Mouse (Mus musculus): ENCODE measurements at regions not wholly inside any gene's neighbourhood (a gene's known extent, or its start where the extent isn't known, plus 50 kb on each side); places are given as distances from the start of the nearest gene placed in this dataset.

- 91% methylated on average over 3 of the region's 3 CpGs for WGBS
- H3K27ac ChIP-seq (replicated peaks): no peak overlapping the region
- no peak for DNase-seq (ENCODE audit: low spot score)
- H3K4me1 ChIP-seq: no peaks in the 10 kb centered on the region
- no peak overlapping the region for H3K4me3 ChIP-seq
- no peaks in the 10 kb centered on the region for H3K9me3 ChIP-seq
- H3K36me3 ChIP-seq (replicated peaks): no peaks in the 10 kb centered on the region
- H3K27me3 ChIP-seq (replicated peaks; ENCODE audit: low read depth, poor library complexity, severe bottlenecking): no peaks in the 10 kb centered on the region
Measured at GRCm38 (mm10) chr6:50713297-50713696, 59.1 kb upstream of the Npvf start.

GRCm38 (mm10) chr6:50718631-50719030, 64.4 kb upstream of the Npvf start:
- Histone ChIP-seq H3K4me1 (0 out of 2 replicates have a peak, but pooled peaks cover 10% of the 10 kb centered on the region), H3K4me3 (no peak overlapping the region), H3K27ac (replicated peaks) (no peak overlapping the region), H3K27me3 (replicated peaks; ENCODE audit: low read depth, poor library complexity, severe bottlenecking) (no peaks in the 10 kb centered on the region), H3K9me3 (no peaks in the 10 kb centered on the region), H3K36me3 (replicated peaks) (no peaks in the 10 kb centered on the region)
- no peak for DNase-seq (ENCODE audit: low spot score)
- WGBS: 43% methylated on average over 4 of the region's 4 CpGs

- no peaks in the 10 kb centered on the region for H3K27me3 ChIP-seq (replicated peaks; ENCODE audit: low read depth, poor library complexity, severe bottlenecking)
- H3K27ac ChIP-seq (replicated peaks): no peak overlapping the region
- no peaks in the 10 kb centered on the region for H3K36me3 ChIP-seq (replicated peaks)
- H3K4me3 ChIP-seq: no peak overlapping the region
- WGBS: 67% methylated on average over 4 of the region's 4 CpGs
- H3K4me1 ChIP-seq: 0 out of 2 replicates have a peak, but pooled peaks cover 10% of the 10 kb centered on the region
- H3K9me3 ChIP-seq: no peaks in the 10 kb centered on the region
- DNase-seq (ENCODE audit: low spot score): peak; percentile 10
Measured at GRCm38 (mm10) chr6:50720346-50720745, 66.1 kb upstream of the Npvf start.

GRCm38 (mm10) chr6:50725640-50726039, 71.4 kb upstream of the Npvf start:
- no peak overlapping the region for H3K4me3 ChIP-seq
- no peak for DNase-seq (ENCODE audit: low spot score)
- WGBS: 88% methylated on average over 3 of the region's 3 CpGs

GRCm38 (mm10) chr6:50726166-50726591, 71.9 kb upstream of the Npvf start:
- no peaks in the 10 kb centered on the region for H3K27me3 ChIP-seq (replicated peaks; ENCODE audit: low read depth, poor library complexity, severe bottlenecking)
- H3K27ac ChIP-seq (replicated peaks): no peak overlapping the region
- no peak for DNase-seq (ENCODE audit: low spot score)
- 0 out of 2 replicates have a peak, but pooled peaks cover 7% of the 10 kb centered on the region for H3K4me1 ChIP-seq
- no peak overlapping the region for H3K4me3 ChIP-seq
- no peaks in the 10 kb centered on the region for H3K9me3 ChIP-seq
- H3K36me3 ChIP-seq (replicated peaks): no peaks in the 10 kb centered on the region
- 77% methylated on average over 9 of the region's 9 CpGs for WGBS

More at GRCm38 (mm10) chr6:50725640-50726039, 71.4 kb upstream of the Npvf start:
- Histone ChIP-seq H3K27me3 (replicated peaks; ENCODE audit: low read depth, poor library complexity, severe bottlenecking) (no peaks in the 10 kb centered on the region), H3K36me3 (replicated peaks) (no peaks in the 10 kb centered on the region), H3K27ac (replicated peaks) (no peak overlapping the region), H3K4me1 (0 out of 2 replicates have a peak, but pooled peaks cover 8% of the 10 kb centered on the region), H3K9me3 (no peaks in the 10 kb centered on the region)

GRCm38 (mm10) chr6:50730744-50731718, 76.8 kb upstream of the Npvf start:
- DNase-seq (ENCODE audit: low spot score): no peak
- Histone ChIP-seq H3K27ac (replicated peaks) (0 out of 2 replicates have a peak overlapping the region, but pooled peaks have one; percentile 7), H3K36me3 (replicated peaks) (no peaks in the 10 kb centered on the region), H3K27me3 (replicated peaks; ENCODE audit: low read depth, poor library complexity, severe bottlenecking) (no peaks in the 10 kb centered on the region), H3K9me3 (no peaks in the 10 kb centered on the region), H3K4me3 (no peak overlapping the region), H3K4me1 (no peaks in the 10 kb centered on the region)
- 70% methylated on average over 14 of the region's 14 CpGs for WGBS

GRCm38 (mm10) chr6:50734701-50735100, 80.5 kb upstream of the Npvf start:
- H3K27me3 ChIP-seq (replicated peaks; ENCODE audit: low read depth, poor library complexity, severe bottlenecking): no peaks in the 10 kb centered on the region
- no peak overlapping the region for H3K4me3 ChIP-seq
- no peaks in the 10 kb centered on the region for H3K9me3 ChIP-seq
- H3K4me1 ChIP-seq: no peaks in the 10 kb centered on the region
- H3K36me3 ChIP-seq (replicated peaks): no peaks in the 10 kb centered on the region
- DNase-seq (ENCODE audit: low spot score): no peak
- H3K27ac ChIP-seq (replicated peaks): no peak overlapping the region
- WGBS: 90% methylated on average over 2 of the region's 2 CpGs

- Histone ChIP-seq H3K27me3 (replicated peaks; ENCODE audit: low read depth, poor library complexity, severe bottlenecking) (no peaks in the 10 kb centered on the region), H3K4me1 (no peaks in the 10 kb centered on the region), H3K9me3 (no peaks in the 10 kb centered on the region), H3K4me3 (no peak overlapping the region), H3K36me3 (replicated peaks) (no peaks in the 10 kb centered on the region), H3K27ac (replicated peaks) (no peak overlapping the region)
- no peak for DNase-seq (ENCODE audit: low spot score)
- 73% methylated on average over 2 of the region's 2 CpGs for WGBS
Measured at GRCm38 (mm10) chr6:50735825-50736224, 81.6 kb upstream of the Npvf start.

- H3K4me1 ChIP-seq: peaks cover 12% of the 10 kb centered on the region
- H3K9me3 ChIP-seq: no peaks in the 10 kb centered on the region
- 73% methylated on average over 4 of the region's 4 CpGs for WGBS
Measured at GRCm38 (mm10) chr6:50742009-50742408, 87.8 kb upstream of the Npvf start.

GRCm38 (mm10) chr6:50744462-50745166, 90.4 kb upstream of the Npvf start:
- H3K4me3 ChIP-seq: no peak overlapping the region
- no peaks in the 10 kb centered on the region for H3K9me3 ChIP-seq
- WGBS: 73% methylated on average over 6 of the region's 6 CpGs
- H3K27ac ChIP-seq (replicated peaks): no peak overlapping the region
- H3K27me3 ChIP-seq (replicated peaks; ENCODE audit: low read depth, poor library complexity, severe bottlenecking): no peaks in the 10 kb centered on the region; the same call in 1 of the 2 replicates
- H3K4me1 ChIP-seq: peaks cover 12% of the 10 kb centered on the region
- no peaks in the 10 kb centered on the region for H3K36me3 ChIP-seq (replicated peaks)
- peak; percentile 29 for DNase-seq (ENCODE audit: low spot score)

More at GRCm38 (mm10) chr6:50742009-50742408, 87.8 kb upstream of the Npvf start:
- DNase-seq (ENCODE audit: low spot score): no peak
- H3K27ac ChIP-seq (replicated peaks): no peak overlapping the region
- H3K36me3 ChIP-seq (replicated peaks): no peaks in the 10 kb centered on the region
- no peak overlapping the region for H3K4me3 ChIP-seq
- no peaks in the 10 kb centered on the region for H3K27me3 ChIP-seq (replicated peaks; ENCODE audit: low read depth, poor library complexity, severe bottlenecking)

GRCm38 (mm10) chr6:50753151-50753550, 98.9 kb upstream of the Npvf start:
- H3K27ac ChIP-seq (replicated peaks): no peak overlapping the region
- H3K4me3 ChIP-seq: no peak overlapping the region
- H3K4me1 ChIP-seq: no peaks in the 10 kb centered on the region
- no peaks in the 10 kb centered on the region for H3K9me3 ChIP-seq
- no peaks in the 10 kb centered on the region for H3K36me3 ChIP-seq (replicated peaks)
- H3K27me3 ChIP-seq (replicated peaks; ENCODE audit: low read depth, poor library complexity, severe bottlenecking): no peaks in the 10 kb centered on the region
- 87% methylated on average over 7 of the region's 7 CpGs for WGBS
- DNase-seq (ENCODE audit: low spot score): no peak

- Histone ChIP-seq H3K36me3 (replicated peaks) (no peaks in the 10 kb centered on the region), H3K9me3 (no peaks in the 10 kb centered on the region), H3K4me1 (no peaks in the 10 kb centered on the region), H3K27ac (replicated peaks) (no peak overlapping the region), H3K4me3 (no peak overlapping the region), H3K27me3 (replicated peaks; ENCODE audit: low read depth, poor library complexity, severe bottlenecking) (no peaks in the 10 kb centered on the region)
- 90% methylated on average over 12 of the region's 12 CpGs for WGBS
- DNase-seq (ENCODE audit: low spot score): no peak
Measured at GRCm38 (mm10) chr6:50754786-50755185, 100.5 kb upstream of the Npvf start.

All from embryonic facial prominence, embryonic 10.5 days (tissue).